Mouse (Mus musculus): Measurements from ENCODE around the gene Ctsz.

Gene Ctsz

GRCm38 (mm10) chr2:174441898-174442297 is 3.1 kb upstream of the Ctsz start:
- no peak for DNase-seq (ENCODE audit: low spot score)

DNA sequence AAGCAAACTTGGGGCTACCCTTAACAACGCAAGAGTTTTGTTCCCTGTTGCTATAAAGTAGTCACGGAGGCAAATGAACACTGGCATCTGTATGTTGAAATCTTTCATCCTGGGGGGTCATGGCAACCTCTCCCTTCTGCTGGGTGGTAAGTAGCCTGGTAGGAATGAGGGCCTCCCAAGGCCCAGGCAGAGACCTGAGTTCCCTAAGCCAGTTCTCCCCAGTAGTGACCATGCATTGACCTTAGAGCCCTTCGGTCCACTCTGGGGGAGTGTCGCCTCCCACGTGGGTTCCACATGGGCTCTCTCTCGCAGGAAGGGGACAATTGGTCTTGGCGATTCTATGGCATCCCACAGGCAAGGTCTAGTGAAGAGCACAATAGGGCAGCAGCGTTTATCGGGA is 1.1 kb upstream of the Ctsz start:
- no peak for DNase-seq (ENCODE audit: low spot score)

- DNase-seq (ENCODE audit: low spot score): no peak
Observed at GRCm38 (mm10) chr2:174439450-174439838, 605 bp upstream of the Ctsz start.

DNA sequence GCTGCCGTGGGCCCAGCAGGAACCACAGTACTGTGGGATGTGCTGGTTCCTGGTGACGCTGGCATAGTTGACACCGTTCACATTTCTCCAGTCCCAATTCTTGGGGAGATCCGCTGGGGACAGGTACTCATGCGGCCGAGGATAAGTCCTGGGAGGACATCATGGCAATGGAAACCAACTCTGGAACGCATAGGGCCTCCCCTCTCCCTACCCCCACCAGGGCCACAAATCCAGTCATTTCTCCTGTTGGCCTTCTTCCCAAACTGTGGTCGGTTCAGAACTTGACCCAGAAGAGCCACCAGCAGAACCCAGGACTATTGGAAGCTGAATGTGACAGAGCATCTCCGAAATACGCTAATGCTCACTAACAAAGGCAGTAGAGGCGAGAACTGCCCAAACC is 658 bp downstream of the Ctsz start:
- DNase-seq (ENCODE audit: low spot score): no peak

- no peak for DNase-seq (ENCODE audit: low spot score)
Observed at GRCm38 (mm10) chr2:174437697-174437982, 1.2 kb downstream of the Ctsz start.

DNA sequence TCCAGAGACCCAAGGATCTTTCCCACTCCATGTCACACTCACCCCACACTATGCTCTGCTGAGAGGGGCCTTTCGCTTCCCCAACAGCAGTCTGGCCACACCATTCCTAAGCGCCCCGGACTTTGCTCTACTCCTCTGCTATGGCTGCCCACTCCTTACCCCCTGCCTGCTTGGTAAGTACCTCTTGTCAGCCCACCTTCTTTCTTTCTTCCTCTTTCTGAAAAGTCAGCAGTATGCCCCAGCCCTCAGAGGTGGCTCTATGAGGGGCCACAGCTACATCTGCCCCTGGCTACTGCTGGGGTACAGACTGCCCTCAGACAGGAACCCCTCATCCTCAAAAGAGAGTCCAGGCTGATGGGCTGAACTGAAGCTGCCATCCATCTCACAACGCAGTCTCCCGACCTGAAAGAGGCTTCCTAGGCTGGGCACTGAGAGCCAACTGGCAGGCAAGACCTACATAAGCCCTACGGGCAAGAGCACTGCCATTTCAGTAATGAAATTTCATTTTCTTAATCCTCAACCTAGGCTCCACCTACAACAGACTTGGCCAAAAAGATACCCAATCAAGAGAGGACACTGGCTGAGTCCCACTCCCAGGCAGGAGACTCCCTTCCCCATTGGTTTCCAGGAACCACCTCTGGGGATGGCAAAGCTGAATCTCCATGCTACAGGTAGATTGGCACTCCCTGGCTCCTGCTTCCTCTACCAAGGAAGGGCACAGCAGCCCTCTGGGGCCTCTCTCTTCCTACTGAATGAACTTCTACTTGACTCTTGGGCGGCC is 1.7 kb downstream of the Ctsz start:
- no peak for DNase-seq (ENCODE audit: low spot score)

DNA sequence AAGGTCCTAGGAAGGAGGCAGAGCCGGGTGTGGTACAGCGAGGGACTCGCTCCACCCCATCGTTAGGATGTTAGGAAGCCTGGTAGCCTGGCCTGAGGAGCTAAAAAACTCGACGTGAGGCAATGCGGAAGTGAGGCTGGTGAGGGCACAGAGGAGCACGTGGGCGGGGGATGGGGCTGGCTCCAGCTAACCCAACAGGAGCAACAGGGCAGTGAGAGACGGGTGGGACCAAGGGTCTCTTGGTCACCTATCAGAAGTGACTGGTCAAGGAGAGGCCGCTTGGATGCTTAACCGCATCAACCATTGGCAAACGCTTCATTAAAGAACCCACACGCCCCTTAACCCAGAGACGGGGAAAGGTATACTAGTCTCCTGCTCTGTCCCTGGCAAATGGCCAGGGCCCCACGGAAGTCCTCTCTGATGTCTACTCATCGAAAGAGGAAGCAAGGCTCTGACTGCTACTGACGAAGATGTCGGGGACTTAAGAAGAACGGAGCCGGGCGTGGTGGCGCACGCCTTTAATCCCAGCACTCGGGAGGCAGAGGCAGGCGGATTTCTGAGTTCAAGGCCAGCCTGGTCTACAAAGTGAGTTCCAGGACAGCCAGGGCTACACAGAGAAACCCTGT is 2.6 kb downstream of the Ctsz start:
- no peak for DNase-seq (ENCODE audit: low spot score)

DNA sequence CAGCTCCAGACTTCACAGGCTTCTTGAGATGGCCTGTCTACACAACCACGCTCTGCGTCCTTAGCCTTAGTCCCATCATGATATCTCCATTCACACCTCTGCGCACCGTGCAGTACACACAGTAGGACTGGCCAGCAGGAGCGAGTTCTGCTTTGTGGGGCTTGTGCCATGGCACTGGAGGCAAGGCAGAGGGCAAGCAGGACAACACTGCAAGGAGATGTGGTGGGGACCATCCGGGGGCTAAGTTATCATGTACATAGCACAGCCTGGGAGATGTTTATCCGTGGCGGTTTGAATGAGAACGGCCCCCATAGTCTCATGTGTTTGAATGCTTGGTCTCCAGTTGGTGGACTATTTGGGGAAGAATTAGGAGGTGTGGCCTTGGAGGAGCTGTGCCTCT is 3.9 kb downstream of the Ctsz start:
- DNase-seq (ENCODE audit: low spot score): no peak

GRCm38 (mm10) chr2:174428996-174429591 is 9.7 kb downstream of the Ctsz start:
- DNase-seq (ENCODE audit: low spot score): no peak

GRCm38 (mm10) chr2:174428076-174428835 is 10.6 kb downstream of the Ctsz start:
- DNase-seq (ENCODE audit: low spot score): no peak

- no peak for DNase-seq (ENCODE audit: low spot score)
Observed at GRCm38 (mm10) chr2:174426856-174427255, 12.0 kb downstream of the Ctsz start.

DNA sequence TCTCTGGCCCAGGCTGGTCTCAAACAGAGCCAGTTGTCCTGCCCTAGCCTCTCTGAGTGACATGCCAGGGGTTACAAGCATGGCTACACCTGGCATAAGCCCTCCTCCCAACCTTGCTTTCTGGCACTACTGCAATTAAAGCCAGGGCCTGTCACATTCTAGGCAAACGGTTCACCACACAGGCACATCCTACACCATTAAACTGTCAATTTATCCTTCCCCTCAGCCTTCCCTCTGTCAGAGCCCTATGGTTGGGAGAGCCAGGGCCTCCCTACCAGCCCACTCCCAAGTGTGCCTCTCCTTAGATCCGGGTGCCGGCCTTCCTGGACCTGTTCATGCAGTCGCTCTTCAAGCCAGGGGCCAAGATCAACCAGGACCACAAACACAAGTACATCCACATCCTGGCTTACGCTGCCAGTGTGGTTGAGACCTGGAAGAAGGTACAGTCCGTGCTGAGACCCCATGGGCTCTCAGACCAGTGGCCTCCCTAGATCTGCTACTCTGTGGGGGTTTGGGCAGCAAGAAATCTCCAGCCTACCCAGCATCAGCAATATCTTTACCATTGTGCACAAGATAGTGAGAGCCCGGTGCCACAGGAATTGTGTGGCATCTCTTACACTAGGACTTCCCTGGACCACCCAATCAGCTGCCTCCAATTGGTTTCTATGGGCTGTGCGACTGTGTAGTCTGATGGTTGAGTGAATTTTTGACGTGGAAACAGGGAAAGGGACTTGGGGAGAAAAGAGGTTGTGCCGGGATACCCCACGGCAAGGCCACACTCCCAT is 14.3 kb downstream of the Ctsz start:
- no peak for DNase-seq (ENCODE audit: low spot score)

DNA sequence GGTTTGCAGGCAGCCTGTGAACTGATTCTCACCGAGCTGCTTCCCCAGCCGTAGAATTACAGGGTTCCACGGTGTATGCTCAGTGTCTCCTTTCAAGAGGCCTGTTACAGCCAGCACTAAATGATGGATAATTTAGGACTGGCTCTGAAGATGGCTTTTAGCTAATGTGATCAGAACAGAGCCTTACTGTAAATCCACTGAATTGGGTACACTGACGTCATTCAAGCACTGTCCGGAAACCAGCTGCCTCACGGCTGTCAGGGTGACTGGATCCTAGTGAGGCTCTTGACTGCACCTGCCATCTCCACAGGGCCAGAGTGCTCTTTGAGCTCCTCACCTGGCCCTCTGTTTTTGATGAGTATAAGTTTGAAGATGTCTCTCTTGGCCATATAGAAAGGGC is 17.7 kb downstream of the Ctsz start:
- no peak for DNase-seq (ENCODE audit: low spot score)

DNA sequence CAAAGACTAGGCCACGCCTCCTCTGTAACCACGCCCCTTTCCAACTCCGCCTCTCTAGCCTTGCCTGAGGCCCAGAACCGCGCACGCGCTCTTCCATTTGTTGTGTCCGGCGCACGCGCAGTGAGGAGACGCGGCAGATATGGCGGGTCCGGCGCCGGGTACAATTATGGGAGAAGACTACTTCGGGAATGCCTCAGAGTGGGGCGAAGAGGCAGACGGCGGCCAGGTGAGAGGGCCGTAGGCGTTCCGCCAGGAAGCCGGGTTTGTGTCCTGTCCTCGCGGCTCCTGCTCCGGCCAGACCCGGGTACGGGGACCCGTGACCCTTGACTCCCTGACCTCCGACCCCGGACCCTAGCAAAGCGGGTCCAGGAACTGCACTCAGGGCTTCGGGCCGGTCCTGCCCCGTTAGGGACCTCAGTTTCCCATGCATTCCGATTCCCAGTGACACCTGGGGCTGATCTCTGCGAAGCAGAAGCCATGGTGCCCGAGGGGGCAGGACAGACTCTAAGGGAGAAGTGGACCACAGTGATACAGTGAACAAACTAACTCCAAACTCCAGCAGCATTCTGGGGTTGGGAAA is 23.0 kb downstream of the Ctsz start, which contains the start of gene Nelfcd:
TSS of gene Nelfcd (plus strand) at position 74 of the 580 bp plus-strand sequence.
- DNase-seq (ENCODE audit: low spot score): peak; percentile 84

DNA sequence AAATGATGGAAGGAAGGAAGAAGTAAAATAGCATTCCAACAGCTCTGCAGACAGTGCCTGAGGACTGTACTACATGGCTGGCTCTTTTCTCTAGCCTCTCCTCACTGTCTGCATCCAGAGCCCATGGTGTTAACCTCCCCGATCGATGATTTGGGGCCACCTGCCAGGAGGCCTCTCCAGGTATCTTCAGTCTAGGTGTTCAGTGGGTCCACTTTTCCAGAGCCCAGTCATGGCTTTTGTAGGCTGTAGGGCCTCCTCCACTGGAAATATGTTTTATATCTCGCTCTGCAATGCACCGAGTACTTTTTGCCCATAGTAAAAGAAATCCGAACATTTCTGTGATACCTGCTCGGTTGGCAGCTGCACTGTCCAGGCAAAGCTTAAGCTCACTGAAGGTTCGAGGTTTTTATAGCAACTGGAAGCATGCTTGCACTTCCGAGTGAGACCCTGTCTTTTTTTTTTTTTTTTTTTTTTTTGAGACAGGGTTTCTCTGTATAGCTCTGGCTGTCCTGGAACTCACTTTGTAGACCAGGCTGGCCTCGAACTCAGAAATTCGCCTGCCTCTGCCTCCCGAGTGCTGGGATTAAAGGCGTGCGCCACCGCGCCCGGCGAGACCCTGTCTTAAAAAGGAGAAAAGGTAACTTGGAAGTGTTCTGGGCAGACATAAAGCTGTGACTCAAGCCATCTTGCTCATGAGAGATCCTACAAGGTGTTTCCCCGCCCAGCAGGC is 23.7 kb downstream of the Ctsz start:
- DNase-seq (ENCODE audit: low spot score): no peak

DNA sequence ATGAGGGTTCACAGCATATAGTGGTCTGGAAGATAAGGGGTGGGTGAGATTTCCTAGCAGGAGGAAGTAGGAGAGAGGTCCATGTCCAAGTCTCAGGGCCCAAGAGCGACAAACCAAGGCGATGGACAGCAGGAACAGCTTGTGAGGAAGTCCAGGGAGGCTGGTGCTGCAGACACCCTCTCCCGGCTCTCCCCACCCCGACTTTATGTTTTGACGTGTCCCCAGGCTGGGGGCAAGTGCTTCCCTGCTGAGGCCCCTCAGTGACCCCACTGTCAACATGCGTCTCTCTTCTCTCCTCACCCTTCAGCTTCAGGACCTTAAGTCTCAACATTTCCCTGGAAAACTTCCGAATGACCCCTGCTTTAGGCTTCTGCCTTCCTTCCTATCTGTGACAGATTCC is 25.7 kb downstream of the Ctsz start:
- no peak for DNase-seq (ENCODE audit: low spot score)

DNA sequence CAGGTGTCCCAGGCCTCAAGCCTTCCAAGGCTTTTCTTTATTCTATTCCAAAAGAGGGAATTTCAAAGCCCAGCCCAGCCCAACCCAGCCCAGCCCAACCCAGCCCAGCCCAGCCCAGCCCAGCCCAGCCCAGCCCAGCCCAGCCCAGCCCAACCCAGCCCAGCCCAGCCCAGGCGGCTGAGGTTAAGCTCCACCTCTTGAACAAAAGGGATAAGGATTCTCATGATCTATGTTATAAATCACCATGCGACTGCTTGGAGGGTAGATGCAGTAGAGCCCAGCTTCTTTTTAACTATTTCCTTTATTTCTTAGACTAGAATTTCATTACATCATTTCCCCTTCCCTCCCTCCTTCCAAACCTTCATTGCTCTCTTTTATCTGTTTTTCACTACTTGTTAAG is 28.6 kb downstream of the Ctsz start:
- DNase-seq (ENCODE audit: low spot score): no peak

DNA sequence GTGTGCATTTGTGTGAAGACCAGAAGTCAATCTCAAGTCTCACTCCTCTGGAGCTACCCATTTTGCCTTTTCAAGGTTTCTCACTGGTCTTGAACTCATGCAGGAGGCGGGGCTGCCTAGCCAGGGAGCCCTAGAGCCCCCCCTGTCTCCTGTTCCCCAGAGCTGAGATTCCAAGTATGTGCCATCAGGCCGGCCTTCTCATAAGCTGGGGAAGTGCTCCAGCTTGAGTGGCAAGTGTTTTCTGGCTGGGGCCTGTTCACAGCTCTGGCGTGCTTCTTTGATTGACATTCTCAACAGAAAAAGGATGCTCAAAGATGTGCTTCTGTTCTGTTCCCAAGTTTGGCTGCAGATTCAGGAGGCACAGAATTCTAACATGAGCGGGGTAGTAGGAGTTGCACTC is 38.4 kb downstream of the Ctsz start:
- no peak for DNase-seq (ENCODE audit: low spot score)

DNA sequence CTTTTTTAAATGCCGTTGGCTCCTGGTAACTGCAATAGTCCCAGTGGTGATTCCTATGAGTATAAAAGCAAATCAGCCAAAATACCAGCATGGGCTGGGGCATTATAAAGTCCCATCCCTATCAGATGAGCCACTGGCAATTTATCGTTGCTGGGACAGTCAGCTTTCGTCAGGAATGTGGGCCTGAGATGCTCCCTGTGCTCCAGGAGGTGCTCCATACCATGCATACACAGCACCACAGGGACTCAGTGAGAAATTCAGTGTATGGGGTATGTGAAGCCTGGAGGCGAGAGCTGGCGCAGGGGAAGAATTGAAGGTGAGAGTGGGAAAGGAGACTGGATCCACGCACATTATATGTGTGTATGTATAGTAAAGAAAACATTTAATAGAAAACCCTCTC is 41.0 kb downstream of the Ctsz start:
- DNase-seq (ENCODE audit: low spot score): no peak

GRCm38 (mm10) chr2:174397065-174397464 is 41.8 kb downstream of the Ctsz start:
- DNase-seq (ENCODE audit: low spot score): no peak

- DNase-seq (ENCODE audit: low spot score): no peak
Observed at GRCm38 (mm10) chr2:174396643-174397042, 42.2 kb downstream of the Ctsz start.

Data from ovary, postnatal 10 days (tissue).